Mouse (Mus musculus) hematopoietic multipotent progenitor cell, adult 10-12 weeks (in vitro differentiated cells): ENCODE data around the gene Tspan18. TPM values are rescaled to one million over a fixed set of nuclear protein-coding genes. Genes with fewer than 3 reads are reported as not detected.

ENCODE experiments used
- polyA plus RNA-seq: library from polyadenylated mRNA; stranded (reverse); fragments of >175 nt; gene quantifications from 2 replicates; pipeline ENCODE4 v1.2.3, GENCODE M21; 2012; ENCODE audit warnings: low replicate concordance

The Tspan18 gene
- 0.10 and 0.98 TPM in 2 replicates for polyA plus RNA-seq

GRCm38 (mm10) chr2:93333817-93334731 lies at the start of gene Tspan18:
Gene Tspan18 (minus strand): TSS chr2:93334505.

GRCm38 (mm10) chr2:93187323-93187996 lies 146.8 kb downstream of the Tspan18 start, which contains the start of gene Trp53i11:
Gene Trp53i11 (plus strand): TSS chr2:93187548.

Other genes starting within 250 kb of the Tspan18 start
- 242 and 256 TPM in 2 replicates for gene Trp53i11, start 147.0 kb downstream of the Tspan18 start, polyA plus RNA-seq
- gene Cd82, start 128.6 kb upstream of the Tspan18 start, polyA plus RNA-seq, result 94.2 and 224 TPM in 2 replicates
- gene Gm10803, start 226.1 kb upstream of the Tspan18 start, polyA plus RNA-seq, result not detected in 2 replicates